Mouse (Mus musculus) gastrocnemius, postnatal 25 days (tissue): ENCODE measurements around the gene Exoc2. TPM values are rescaled to one million over a fixed set of nuclear protein-coding genes. Genes with fewer than 3 reads are reported as not detected.
A peak's percentile ranks its signal among the peaks of the same experiment; 100 is the strongest.

Experiments used
- DNase-seq: peaks from one replicate; pipeline ENCODE4 v3.0.0; 2022
- long read RNA-seq, 2 experiments: library from polyadenylated mRNA; stranded (forward); transcript quantifications; one replicate each; pipeline ENCODE4 v2.0.0; 2021
- total RNA-seq, 2 experiments: library from RNA; stranded (reverse); gene quantifications; 1 replicate in 1 of 2; 2 replicates in 1 of 2; pipeline ENCODE4 v1.2.3; 2021

Gene Exoc2
- total RNA-seq, result 10 to 100 TPM; 11.7 to 12.2 TPM
- long read RNA-seq, experiment 1, full-length matches to known transcripts, result 3 of 3 reads
- long read RNA-seq, experiment 1, partial matches to known transcripts, result 0 of 3 reads
- long read RNA-seq, experiment 1, other reads (novel, unspliced or antisense), result 0 of 3 reads
- long read RNA-seq, experiment 2, full-length matches to known transcripts, result 2 of 8 reads
- long read RNA-seq, experiment 2, partial matches to known transcripts, result 2 of 8 reads
- long read RNA-seq, experiment 2, other reads (novel, unspliced or antisense), result 4 of 8 reads

DNA sequence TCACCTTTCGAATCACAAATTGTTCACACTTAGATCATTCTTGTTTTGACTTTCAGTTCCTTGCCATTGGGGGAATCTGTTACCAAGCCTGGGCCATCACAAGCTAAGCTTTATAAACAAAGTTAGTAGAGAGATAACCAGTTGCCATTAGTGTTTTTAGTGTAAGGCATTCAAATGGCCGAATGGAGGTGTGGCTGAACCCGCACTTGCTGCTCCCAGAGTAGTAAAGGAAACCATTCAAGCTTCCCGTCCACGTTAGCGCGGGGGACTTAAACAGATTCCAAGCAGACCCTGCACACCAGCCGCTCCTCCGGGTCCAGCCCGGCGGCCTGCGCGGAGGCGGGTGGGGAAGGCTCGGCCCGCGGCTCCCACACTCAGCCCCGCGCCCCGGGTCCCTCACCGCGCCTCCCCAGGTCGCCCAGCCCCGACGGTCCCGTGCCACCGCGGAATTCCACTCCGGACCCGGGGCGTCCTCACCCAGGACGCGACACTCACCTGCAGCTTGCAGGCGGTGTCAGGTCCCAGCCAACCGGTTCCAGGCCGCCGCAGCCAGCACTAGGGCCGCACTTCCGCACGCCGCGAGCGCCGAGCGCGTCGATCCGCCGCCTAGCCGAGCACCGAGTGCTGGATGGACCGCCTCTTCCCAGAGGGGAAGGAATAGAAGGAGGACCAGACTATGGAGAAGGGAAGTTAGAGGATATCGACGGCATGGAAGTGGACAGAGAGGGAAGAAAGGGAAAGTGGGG lies at the start of gene Exoc2, which contains the start of gene Gm5447:
Exoc2 (minus strand) TSS at position 593 of the 746 bp plus-strand sequence.
Gm5447 (plus strand) TSS at position 704 of the 746 bp plus-strand sequence.
- DNase-seq, result peak; percentile 82

DNA sequence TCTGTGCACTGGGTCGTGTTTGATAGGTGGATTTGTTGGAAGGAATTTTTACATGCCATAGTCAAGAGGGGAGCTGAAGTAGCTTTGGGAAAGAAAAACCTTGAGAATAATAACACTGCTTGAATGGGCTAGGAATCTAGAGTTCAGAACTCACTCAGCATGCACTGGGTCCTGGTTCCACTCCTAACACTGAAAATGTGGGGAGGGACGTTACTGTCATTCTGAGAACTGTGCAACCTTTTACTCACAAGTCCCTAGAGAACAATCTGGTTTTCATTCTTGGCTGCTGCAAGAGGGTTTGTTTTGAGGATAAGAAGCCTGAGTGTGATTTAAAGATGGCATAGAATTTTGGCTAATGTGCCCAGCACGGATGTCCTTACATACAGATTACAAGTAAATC lies 49.8 kb upstream of the Exoc2 start:
- no peak for DNase-seq

DNA sequence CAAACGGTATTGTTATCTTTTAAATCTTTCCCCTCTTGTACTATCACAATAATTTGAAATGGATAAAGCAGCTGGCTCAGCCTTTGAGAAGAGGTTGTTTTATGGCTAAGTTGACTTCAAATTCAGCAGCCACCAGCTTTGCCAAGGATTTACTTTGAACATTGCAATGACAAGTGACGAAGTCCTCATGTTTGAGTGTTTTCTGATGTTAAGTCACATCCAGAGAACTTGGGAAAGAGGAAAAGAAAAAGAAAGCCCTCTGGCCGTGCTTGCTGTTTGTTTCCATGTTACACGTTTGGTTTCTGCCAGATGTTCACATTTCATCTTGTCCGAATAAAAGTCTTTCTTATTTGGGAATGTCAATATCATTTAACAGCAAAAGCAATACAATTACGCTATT lies 48.0 kb upstream of the Exoc2 start:
- DNase-seq, result no peak

DNA sequence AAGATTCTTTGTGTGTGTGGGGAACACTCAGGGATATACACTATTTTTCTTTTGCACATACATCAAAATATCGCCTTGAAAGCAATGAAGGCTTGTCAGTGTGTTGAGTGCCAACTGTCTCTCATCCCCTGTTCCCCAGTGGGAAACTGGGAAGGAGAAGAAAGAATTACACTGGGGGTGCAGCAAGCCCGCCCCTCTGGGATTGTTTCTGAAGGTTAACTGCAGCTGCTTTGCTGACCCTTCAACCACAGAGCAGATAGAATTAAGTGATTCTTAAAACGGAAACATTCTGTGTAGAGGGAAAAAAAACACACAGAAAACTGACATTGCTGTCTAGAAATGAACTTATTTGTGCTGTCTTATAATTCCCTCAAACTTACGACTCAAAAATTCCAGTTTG lies 47.6 kb upstream of the Exoc2 start:
- no peak for DNase-seq

DNA sequence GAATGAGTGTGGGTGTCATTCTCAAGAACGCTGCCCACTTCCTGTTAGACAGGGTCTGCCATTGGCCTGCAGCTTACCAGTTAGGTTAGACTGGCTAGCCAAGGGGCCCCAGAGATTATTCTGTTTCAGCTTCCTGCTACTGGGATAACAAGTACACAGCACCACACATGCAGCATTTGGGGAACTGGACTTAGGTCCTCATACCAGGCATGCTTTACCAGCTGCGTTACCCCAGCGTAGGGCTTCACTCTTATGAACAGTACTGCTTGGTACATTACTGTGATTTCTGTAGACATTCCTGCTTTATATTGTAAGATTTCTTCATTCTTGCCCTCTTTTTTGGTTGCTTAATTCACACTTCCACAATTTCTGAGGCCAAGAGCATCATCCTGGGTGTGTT lies 43.7 kb upstream of the Exoc2 start:
- no peak for DNase-seq

DNA sequence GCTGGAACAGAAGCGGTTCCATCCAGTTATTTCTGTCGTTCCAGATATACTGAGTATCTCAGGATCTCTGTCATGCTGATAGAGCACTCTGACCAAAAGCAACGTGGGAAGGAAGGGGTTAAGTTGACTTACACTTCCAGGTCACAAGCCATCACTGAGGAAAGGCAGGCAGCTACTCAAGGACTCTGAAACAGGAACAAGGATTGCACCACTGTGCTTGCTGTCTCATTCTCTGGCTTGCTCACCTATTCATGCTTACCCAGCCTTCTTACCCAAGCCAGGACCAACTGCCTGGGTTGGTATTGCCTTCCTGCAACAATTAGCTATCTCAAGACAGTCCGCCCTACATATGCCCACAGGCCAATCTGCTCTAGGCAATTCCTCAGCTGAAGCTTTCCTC lies 31.1 kb upstream of the Exoc2 start:
- DNase-seq, result no peak

DNA sequence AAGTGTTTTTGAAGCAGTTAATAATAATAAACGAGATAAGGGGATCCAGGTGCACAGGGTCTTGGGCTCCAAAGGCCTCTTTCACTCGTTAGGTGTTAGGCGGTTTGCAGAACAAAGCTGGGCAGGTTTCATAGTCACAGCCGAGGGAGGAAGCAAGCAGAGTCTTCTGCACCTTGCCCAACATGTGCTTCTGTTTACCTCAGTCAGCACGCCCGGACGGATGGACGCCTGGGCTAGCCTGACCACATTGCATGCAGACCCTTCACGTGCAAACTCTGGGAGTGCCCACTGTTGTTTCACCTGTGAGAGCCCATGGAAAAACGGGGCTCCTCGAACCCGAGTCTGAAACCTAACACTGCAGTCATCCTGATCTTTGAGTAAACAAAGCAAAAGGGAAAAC lies 30.6 kb upstream of the Exoc2 start:
- no peak for DNase-seq

DNA sequence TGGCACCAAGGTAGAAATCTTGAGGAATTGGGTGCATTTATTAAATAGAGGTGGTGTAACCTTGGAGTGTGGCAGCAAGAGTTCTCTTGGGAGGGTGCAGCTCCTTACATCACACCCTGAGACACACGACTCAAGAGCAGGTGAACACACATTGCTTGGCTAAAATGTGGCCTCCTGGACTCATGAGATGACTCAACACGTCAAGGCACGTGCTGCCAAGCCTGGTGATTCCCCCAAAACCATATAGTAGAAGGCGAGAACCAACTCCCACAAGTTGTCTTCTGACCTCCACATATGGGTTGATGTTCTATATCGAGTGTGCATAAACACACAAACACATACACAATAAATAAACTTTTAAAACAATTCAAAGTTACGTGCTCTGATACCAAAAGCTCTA lies 25.9 kb upstream of the Exoc2 start:
- no peak for DNase-seq

DNA sequence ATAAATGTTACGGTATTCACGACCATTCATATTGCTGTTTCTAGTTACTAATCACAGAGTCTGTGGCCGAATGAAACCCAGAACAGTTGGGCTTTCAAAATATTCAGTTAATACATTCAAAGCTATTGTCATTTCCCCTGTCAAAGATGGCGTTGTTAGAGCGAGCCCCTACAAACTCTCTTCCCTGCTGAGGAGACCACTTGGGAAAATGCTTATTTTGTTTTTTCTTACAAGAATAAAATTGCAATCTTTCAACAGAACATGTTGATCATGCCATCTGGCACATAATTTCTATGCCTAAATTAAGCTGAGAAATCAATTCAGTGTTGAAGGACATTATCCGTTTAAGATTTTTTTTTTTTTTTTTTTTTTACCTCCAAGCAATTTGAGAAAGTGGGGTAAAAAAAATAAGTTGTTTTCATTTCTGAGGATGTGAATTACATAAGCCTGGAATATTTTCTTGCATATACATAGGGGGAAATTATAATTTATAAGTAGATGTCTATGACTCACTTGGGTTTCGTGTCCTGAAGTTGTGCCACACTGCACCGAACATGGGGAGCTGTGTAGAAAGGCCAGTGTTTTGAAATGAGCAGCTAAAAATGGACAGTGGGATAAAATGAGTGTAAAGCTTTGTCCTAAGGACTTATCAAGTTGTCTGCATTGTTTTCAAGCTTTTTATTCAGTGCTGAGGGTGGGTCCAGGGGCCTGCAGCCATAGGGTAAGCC lies 23.8 kb upstream of the Exoc2 start:
- DNase-seq, result no peak

DNA sequence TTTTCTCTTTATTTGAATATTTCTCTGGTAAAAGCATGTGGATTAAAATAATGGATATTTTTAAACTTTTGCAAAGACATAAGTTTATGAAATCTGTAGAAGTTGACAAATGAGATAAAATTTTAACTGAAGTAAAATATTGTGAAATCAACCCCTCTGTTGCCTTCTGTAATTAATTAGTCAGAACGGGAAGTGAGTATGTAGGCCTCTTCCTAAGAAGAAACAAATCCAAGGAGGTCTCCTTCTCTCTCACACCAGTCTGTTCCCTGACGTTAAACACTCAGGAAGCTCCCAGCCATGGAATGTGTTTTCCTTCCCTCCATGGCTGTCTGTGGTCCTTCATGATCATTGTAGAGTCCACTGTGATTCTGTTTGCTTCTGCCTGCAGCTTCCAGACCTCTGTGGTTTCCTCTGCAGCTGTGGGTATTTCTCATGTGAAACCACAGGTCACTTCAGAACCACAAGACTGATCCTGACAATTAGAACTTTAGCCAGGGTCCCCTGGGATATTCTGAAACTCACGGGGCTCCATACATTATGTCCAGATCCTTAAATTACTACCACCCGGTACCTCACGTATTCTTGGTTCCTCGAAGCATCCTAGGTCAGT lies 20.5 kb upstream of the Exoc2 start:
- DNase-seq, result no peak

DNA sequence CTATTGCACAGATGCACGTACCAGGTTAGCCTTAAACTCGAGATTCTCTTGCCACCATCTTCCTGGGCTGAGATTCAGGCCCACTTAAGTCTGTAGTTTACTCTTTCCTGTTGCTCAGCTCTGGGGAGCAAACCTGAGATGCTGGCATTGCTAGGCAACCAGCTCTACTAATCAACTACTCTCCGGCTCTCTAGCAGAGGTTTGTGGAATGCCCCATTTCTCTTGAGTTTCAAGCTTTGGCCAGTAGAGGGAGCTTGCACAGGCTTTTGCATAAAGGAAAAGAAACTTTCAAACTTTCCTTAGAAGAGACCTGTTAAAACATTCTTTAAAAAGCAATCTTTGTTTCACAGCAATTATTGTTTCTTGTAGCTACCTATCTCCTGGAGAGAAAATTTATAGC lies 19.9 kb upstream of the Exoc2 start:
- no peak for DNase-seq

DNA sequence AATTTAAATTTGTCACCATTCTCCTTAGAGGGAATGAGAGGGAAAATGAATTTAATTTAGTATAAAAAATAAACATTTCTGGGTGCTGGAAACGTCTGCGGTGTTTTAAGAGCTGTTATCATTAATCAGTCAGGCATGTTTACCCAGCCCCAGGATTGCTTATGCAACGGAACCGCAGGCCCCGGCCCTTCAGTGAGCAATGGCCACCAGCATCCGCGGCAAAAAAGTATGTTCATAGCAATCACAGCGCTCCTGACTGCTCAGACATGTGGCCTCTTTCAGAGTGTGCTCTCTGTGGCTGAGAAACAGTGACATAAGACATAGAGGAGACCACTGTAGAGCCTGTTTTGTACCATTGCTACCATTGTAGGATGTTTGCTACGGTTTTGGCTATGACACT lies 16.3 kb upstream of the Exoc2 start:
- DNase-seq, result no peak

DNA sequence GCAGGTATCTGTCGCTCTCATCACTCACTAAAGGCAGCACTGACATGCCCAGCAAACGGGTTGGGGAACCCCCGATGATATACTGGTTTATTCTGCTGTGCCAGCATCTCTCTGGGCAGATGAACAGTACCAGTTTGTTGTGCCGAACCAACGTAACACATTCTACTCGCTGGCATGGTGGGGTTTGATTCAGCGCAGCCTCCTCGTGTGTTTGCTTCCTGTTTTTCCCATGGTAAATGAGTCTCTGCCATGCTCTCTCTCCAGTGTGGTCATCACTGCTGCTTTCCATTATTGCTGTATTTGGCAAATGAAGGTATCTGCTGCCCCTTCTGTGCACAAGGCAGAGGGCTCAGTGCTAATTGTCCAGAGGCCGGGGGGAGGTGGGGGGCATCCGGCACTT lies 15.8 kb upstream of the Exoc2 start:
- no peak for DNase-seq

DNA sequence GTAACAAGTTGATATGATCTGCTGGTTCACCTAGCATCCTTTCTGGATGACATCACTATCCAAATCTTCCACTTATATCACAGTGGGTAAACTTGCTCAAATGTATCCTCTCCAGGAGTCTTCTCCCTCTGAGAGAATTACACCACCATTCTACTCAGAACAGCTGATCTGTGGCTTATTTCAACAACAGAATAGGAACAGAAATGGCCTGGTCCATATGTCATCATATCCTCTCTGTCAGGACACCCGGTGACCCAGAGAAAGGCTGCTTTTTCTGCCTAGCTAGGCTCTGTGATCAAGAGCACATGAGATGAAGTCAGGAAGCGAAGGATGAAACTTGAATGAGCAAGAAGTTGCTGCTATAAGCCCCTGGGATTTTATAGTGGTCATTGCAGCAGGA lies 13.8 kb upstream of the Exoc2 start:
- no peak for DNase-seq

DNA sequence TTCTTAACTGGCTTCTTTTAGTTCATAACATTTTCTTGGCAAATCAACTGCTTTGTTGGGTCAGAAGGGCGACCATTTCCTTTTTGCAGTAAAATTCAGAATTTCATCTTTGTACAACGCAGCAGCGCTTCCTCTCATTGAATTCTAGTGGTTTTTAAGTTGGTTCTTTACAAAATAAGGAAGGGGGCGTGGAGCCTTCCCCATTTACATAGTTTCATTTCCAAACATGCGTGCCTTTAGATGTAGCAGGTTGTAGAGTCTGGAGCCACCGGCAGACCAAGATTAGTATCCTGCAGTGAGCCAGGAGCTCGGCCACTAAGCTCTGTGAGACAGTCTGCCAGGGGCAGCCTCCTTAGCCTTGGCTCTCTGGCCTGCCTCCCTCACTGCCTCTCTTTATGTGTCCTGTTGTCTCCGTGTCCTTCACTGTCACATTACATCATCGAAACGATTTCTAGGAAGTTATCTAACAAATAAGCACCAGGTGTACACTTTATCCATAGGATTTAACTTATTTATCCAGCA lies 13.1 kb upstream of the Exoc2 start:
- DNase-seq, result no peak

DNA sequence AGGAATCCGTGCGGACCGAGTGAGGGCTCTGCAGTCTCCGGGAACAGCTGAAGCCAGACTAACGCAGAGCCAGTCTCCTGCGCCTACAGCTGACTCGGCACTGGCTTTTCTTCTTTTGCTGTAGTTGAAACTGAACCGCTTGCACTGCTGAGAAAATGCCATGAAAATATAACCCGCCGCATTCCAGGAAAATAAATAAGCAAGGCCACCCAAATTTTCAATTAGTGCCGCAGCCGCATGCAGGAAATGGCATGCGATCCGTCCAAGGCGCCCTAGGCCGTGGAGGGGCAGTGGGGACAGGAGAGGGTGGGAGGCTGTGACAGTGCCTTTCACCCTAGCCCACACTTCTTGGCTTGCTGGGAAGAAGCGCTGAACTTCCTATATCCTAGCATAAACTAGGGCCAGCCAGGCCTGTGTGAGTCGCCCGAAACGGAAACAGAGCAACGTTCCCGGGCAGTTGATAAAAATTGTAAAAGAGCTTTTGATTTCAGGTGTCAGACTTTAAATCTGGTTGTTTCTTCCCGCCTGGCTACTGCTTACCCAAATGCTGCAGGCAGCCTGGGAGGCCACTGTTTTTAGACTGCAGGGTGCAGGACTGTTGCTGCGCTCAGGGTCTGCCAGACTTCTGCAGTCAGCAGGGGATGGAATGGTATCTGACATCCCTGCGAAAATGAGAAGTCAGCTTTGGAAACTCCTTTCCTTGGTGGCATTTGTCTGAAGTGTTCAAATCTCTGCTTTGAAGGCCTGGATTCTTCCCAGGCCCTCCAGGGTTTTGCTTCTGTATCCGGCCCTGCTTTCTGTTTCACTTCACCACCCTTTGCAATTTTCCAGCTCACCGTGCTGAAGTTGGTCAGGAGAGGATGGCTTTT lies 11.9 kb upstream of the Exoc2 start:
- peak; percentile 54 for DNase-seq

DNA sequence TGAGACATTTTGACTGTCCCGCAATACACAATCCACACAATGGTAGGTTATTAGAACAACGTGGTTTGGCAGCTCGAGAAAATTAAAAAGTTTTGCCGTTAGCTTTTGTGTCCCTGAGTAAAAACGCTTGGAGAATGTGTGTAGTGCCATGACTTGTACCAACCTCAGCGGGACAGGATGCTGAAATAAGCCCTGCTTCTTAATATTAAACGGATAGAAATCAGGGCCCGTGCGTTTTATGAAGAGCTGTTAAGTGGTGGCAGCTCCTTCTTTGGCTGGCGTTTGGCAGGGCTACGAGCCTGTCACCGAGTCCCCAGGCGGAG lies 11.3 kb upstream of the Exoc2 start:
- DNase-seq, result no peak

DNA sequence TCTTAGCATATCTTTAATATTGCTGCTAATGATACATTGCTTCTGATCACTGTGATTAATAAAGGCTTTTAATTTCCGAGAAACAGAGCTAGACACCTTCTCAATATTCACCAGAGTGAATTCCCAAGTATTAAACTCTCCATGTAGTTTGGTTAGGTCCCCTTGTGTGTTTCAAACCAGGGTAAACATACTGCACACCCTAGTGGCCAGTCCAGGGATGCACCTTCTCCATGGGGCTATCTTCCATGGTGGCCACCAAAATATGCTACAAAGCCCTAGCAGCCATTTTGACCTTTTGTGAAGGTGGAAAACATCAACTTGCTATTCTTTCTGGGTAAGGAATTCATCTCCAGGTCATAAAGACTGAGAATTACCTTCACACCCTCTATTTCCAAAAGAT lies 7.8 kb upstream of the Exoc2 start:
- DNase-seq, result peak; percentile 14

DNA sequence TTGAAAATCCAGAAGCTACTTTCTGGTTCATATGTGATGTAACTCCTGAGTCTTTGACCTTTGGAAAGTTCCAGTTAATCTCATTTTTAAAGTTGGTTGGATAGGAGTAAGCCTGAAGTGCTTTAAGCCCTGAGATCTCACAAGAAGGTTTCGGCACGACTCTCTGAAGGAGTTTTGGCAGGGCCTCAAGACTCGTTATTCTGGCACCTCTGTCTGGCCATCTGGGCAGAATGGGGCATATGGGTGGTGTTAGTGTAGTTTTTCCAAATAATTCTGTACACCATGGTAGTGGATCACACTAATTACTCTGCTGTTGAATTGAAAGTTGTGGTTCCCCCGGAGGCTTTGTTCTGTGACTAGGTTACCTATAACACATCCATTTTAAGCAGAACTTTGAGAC lies 4.3 kb upstream of the Exoc2 start:
- DNase-seq, result no peak

DNA sequence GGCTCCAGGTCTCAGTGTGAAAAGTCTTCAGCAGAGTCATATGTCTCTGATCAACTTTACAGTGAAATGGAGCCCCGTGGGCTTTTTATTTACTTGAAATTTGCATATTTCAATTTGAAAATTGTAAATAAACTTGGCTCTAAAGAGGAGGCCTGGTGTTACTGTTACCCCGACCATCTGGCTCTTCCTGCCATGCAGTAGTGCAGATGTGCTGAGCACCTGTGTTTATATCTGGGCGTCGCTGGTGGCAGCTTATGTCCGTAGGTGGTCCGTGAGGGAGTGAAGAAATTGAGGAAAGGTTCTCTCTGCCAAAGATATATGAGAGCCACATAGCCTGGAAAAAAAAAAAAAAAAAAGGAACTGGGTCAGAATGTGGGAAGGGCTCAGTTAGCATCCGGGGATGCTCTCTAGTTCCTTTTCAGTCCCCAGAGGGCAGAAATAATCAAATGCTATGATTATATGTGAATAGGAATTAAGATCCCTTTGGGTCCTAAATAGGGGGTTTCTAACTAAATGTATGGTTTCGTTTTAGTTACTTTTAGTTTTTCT lies 2.7 kb upstream of the Exoc2 start:
- DNase-seq, result no peak

DNA sequence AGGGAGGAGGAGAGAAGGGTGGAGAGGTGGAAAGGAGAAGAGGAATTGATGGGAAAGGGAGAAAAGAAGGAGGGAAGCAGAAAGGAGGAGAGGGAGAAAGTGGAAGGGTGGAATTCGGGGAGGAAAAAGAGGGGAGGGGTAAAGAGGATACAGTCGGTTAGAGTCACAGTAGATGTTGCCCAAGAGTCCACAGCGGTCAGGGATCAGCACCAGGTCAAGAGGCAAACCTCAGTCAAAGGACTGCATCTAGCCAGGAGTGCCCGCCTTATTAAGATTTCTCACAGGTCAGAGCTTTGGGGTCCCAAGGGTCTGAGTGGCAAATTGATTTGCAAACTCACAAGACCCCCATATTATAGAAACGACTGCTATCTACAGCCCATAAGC lies 346 bp upstream of the Exoc2 start:
- DNase-seq, result no peak

DNA sequence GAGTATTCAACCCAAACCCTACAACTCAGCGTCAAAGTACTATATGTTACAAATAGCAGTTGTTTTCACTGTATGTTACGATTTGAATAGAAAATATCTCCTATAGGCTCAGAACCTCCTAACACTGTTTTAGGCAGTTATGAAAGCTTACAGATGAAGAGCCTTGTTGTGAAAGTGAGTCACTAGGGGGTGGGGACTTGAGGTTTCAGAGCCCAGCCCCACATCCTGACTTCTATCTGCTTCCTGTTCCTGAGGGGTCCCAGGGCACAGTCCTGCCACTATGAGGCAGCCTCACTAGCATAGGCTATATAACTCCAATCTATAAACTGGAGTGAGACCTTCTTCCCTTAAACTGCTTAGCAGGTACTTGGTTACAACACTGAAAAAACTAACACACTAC lies 1.8 kb downstream of the Exoc2 start:
- DNase-seq, result no peak
